Mouse (Mus musculus) neural tube, embryonic 13.5 days (tissue): ENCODE measurements around the gene Selenov. TPM values are rescaled to one million over a fixed set of nuclear protein-coding genes. Genes with fewer than 3 reads are reported as not detected.

ENCODE experiments used
- ATAC-seq: fragments of 200-750 bp; cut with Nextera tagmentation; 2 replicates; pipeline ENCODE4 v1.8.0; 2017; ENCODE audit warnings: low read depth, mild to moderate bottlenecking, moderate TSS enrichment, moderate library complexity
- H3K27ac ChIP-seq: fragments of 300-500 bp; sonication (generic); replicated peaks from 2 replicates; pipeline ENCODE4 v1.5.1; 2015; ENCODE audit warnings: moderate library complexity, mild to moderate bottlenecking, inconsistent platforms
- H3K27me3 ChIP-seq: fragments of 300-500 bp; sonication (generic); 2 replicates; pipeline ENCODE4 v1.6.1; 2015; ENCODE audit warnings: mild to moderate bottlenecking, inconsistent platforms
- H3K36me3 ChIP-seq: fragments of 300-500 bp; sonication (generic); 2 replicates; pipeline ENCODE4 v1.6.1; 2015; ENCODE audit warnings: mild to moderate bottlenecking, inconsistent platforms
- H3K4me1 ChIP-seq: fragments of 300-500 bp; sonication (generic); replicated peaks from 2 replicates; pipeline ENCODE4 v1.6.1; 2015; ENCODE audit warnings: inconsistent platforms
- H3K4me2 ChIP-seq: fragments of 300-500 bp; sonication (generic); 2 replicates; pipeline ENCODE4 v1.6.1; 2015; ENCODE audit warnings: inconsistent platforms, mild to moderate bottlenecking, moderate library complexity
- H3K4me3 ChIP-seq: fragments of 300-500 bp; sonication (generic); 2 replicates; pipeline ENCODE4 v1.5.1; 2015; ENCODE audit warnings: mild to moderate bottlenecking, inconsistent platforms
- H3K9ac ChIP-seq: fragments of 300-500 bp; sonication (generic); 2 replicates; pipeline ENCODE4 v1.6.1; 2015; ENCODE audit warnings: moderate library complexity, mild to moderate bottlenecking, inconsistent platforms
- H3K9me3 ChIP-seq: fragments of 300-500 bp; sonication (generic); 2 replicates; pipeline ENCODE4 v1.6.1; 2016; ENCODE audit warnings: inconsistent platforms
- WGBS: fragments of 180-500 bp; shearing (Covaris S2); methylation state at CpG from one replicate; pipeline ENCODE4 v1.1.7; 2015; 5-methylcytosine and 5-hydroxymethylcytosine counted together
- polyA plus RNA-seq: library from polyadenylated mRNA; unstranded; fragments of >200 nt; fragmentation: Nextera tagmentation; extraction: Ambion mirVana; gene quantifications from 2 replicates; pipeline ENCODE4 v1.2.1, GENCODE M21; 2015

Selenov gene
- polyA plus RNA-seq, 1 experiment from 2014 or later: 0.50 TPM

GRCm38 (mm10) chr7:28311926-28312543 is 21.0 kb upstream of the Selenov start, which contains the start of gene Timm50:
Gene Timm50, minus strand, starts transcription at chr7:28312072.
- WGBS: under 1% methylated on average over 45 of the region's 45 CpGs
- Histone ChIP-seq H3K36me3 (peaks cover 65% of the 10 kb centered on the region), H3K9ac (peak within 1 kb of the TSS; percentile 87), H3K27me3 (no peaks in the 10 kb centered on the region), H3K4me3 (peak within 1 kb of the TSS; percentile 92), H3K4me2 (peak within 1 kb of the TSS; percentile 94), H3K27ac (peak within 1 kb of the TSS; percentile 73), H3K4me1 (peaks cover 30% of the 10 kb centered on the region), H3K9me3 (no peaks in the 10 kb centered on the region)
- peak; percentile 95 for ATAC-seq

GRCm38 (mm10) chr7:28311151-28311925 is 20.4 kb upstream of the Selenov start:
- peak; percentile 66 for ATAC-seq
- Histone ChIP-seq H3K27me3 (no peaks in the 10 kb centered on the region), H3K9me3 (no peaks in the 10 kb centered on the region), H3K4me2 (peak overlapping the region; percentile 94), H3K4me3 (peak overlapping the region; percentile 92), H3K36me3 (peaks cover 65% of the 10 kb centered on the region), H3K4me1 (peaks cover 30% of the 10 kb centered on the region), H3K9ac (peak overlapping the region; percentile 87), H3K27ac (peak overlapping the region; percentile 73)
- WGBS: 5% methylated on average over 35 of the region's 35 CpGs

GRCm38 (mm10) chr7:28309737-28310136 is 18.8 kb upstream of the Selenov start:
- Histone ChIP-seq H3K4me3 (no peak overlapping the region), H3K9ac (no peak overlapping the region), H3K4me2 (0 out of 2 replicates have a peak overlapping the region, but pooled peaks have one; percentile 94), H3K36me3 (peaks cover 65% of the 10 kb centered on the region), H3K27me3 (no peaks in the 10 kb centered on the region), H3K4me1 (peaks cover 30% of the 10 kb centered on the region), H3K27ac (no peak overlapping the region), H3K9me3 (no peaks in the 10 kb centered on the region)
- WGBS: 28% methylated on average over 9 of the region's 9 CpGs
- no peak for ATAC-seq

GRCm38 (mm10) chr7:28306216-28306615 is 15.2 kb upstream of the Selenov start:
- H3K27ac ChIP-seq: no peak overlapping the region
- H3K4me3 ChIP-seq: no peak overlapping the region
- H3K4me1 ChIP-seq: peaks cover 48% of the 10 kb centered on the region
- peaks cover 60% of the 10 kb centered on the region for H3K36me3 ChIP-seq
- ATAC-seq: no peak
- no peak overlapping the region for H3K4me2 ChIP-seq
- no peaks in the 10 kb centered on the region for H3K27me3 ChIP-seq
- 96% methylated on average over 8 of the region's 8 CpGs for WGBS
- H3K9me3 ChIP-seq: no peaks in the 10 kb centered on the region
- H3K9ac ChIP-seq: no peak overlapping the region

- H3K9ac ChIP-seq: no peak overlapping the region
- H3K27me3 ChIP-seq: no peaks in the 10 kb centered on the region
- H3K4me1 ChIP-seq: peaks cover 47% of the 10 kb centered on the region
- no peaks in the 10 kb centered on the region for H3K9me3 ChIP-seq
- ATAC-seq: no peak
- WGBS: 82% methylated on average over 10 of the region's 10 CpGs
- peaks cover 60% of the 10 kb centered on the region for H3K36me3 ChIP-seq
- H3K4me3 ChIP-seq: no peak overlapping the region
- no peak overlapping the region for H3K27ac ChIP-seq
- H3K4me2 ChIP-seq: no peak overlapping the region
These were observed 14.7 kb upstream of the Selenov start for GRCm38 (mm10) chr7:28305641-28306040.

- peak; percentile 70 for ATAC-seq
- Histone ChIP-seq H3K27me3 (peaks cover 10% of the 10 kb centered on the region; the same call in 1 of the 2 replicates), H3K36me3 (peaks cover 25% of the 10 kb centered on the region), H3K9ac (peak within 1 kb of the TSS; percentile 83), H3K4me2 (peak within 1 kb of the TSS; percentile 73), H3K4me3 (peak within 1 kb of the TSS; percentile 54), H3K4me1 (peaks cover 55% of the 10 kb centered on the region), H3K9me3 (no peaks in the 10 kb centered on the region), H3K27ac (peak within 1 kb of the TSS; percentile 88)
- under 1% methylated on average over 30 of the region's 30 CpGs for WGBS
These were observed 10.8 kb upstream of the Selenov start, which contains the start of gene Dll3 for GRCm38 (mm10) chr7:28301616-28302433. Gene Dll3, minus strand, starts transcription at chr7:28302238.

- H3K27me3 ChIP-seq: peaks cover 28% of the 10 kb centered on the region
- ATAC-seq: no peak
- H3K4me3 ChIP-seq: peak overlapping the region; percentile 54
- H3K9ac ChIP-seq: peak overlapping the region; percentile 58
- H3K36me3 ChIP-seq: 0 out of 2 replicates have a peak, but pooled peaks cover 2% of the 10 kb centered on the region
- peaks cover 68% of the 10 kb centered on the region for H3K4me1 ChIP-seq
- peak overlapping the region; percentile 73 for H3K4me2 ChIP-seq
- H3K9me3 ChIP-seq: no peaks in the 10 kb centered on the region
- WGBS: 18% methylated on average over 43 of the region's 43 CpGs
- peak overlapping the region; percentile 18; the same call in 1 of the 2 replicates for H3K27ac ChIP-seq
These were observed 8.0 kb upstream of the Selenov start for GRCm38 (mm10) chr7:28298837-28299625.

GRCm38 (mm10) chr7:28294481-28294880 is 3.5 kb upstream of the Selenov start:
- WGBS: under 1% methylated on average over 62 of the region's 63 CpGs
- peak; percentile 66 for ATAC-seq
- H3K9ac ChIP-seq: peak overlapping the region; percentile 74
- H3K9me3 ChIP-seq: no peaks in the 10 kb centered on the region
- H3K27me3 ChIP-seq: peaks cover 67% of the 10 kb centered on the region
- peak overlapping the region; percentile 79 for H3K4me2 ChIP-seq
- H3K36me3 ChIP-seq: no peaks in the 10 kb centered on the region
- H3K4me3 ChIP-seq: peak overlapping the region; percentile 53
- H3K27ac ChIP-seq: no peak overlapping the region
- H3K4me1 ChIP-seq: peaks cover 45% of the 10 kb centered on the region

- WGBS: 2% methylated on average over 18 of the region's 18 CpGs
- Histone ChIP-seq H3K9me3 (no peaks in the 10 kb centered on the region), H3K27me3 (peaks cover 66% of the 10 kb centered on the region), H3K36me3 (no peaks in the 10 kb centered on the region), H3K4me2 (peak overlapping the region; percentile 54), H3K9ac (0 out of 2 replicates have a peak overlapping the region, but pooled peaks have one; percentile 48), H3K4me1 (peaks cover 37% of the 10 kb centered on the region), H3K27ac (no peak overlapping the region), H3K4me3 (peak overlapping the region; percentile 31)
- ATAC-seq: 0 out of 2 replicates have a peak, but pooled peaks have one; percentile 25
These were observed 821 bp downstream of the Selenov start for GRCm38 (mm10) chr7:28290165-28290564.

GRCm38 (mm10) chr7:28280630-28281029 is 10.4 kb downstream of the Selenov start:
- Histone ChIP-seq H3K27ac (no peak overlapping the region), H3K27me3 (no peaks in the 10 kb centered on the region), H3K4me2 (no peak overlapping the region), H3K9ac (no peak overlapping the region), H3K9me3 (no peaks in the 10 kb centered on the region), H3K4me1 (peaks cover 24% of the 10 kb centered on the region), H3K4me3 (no peak overlapping the region), H3K36me3 (no peaks in the 10 kb centered on the region)
- WGBS: 83% methylated on average over 7 of the region's 7 CpGs
- no peak for ATAC-seq

GRCm38 (mm10) chr7:28278279-28278652 is 12.7 kb downstream of the Selenov start:
- WGBS: 78% methylated on average over 7 of the region's 7 CpGs
- Histone ChIP-seq H3K9ac (peak overlapping the region; percentile 90), H3K36me3 (peaks cover 7% of the 10 kb centered on the region), H3K27me3 (no peaks in the 10 kb centered on the region), H3K4me1 (peaks cover 24% of the 10 kb centered on the region), H3K4me3 (peak overlapping the region; percentile 70), H3K9me3 (no peaks in the 10 kb centered on the region), H3K4me2 (peak overlapping the region; percentile 84), H3K27ac (peak overlapping the region; percentile 89)
- no peak for ATAC-seq
